Comparison of ENCODE assay signal across 7 mouse cellular contexts in the genomic region with DNA sequence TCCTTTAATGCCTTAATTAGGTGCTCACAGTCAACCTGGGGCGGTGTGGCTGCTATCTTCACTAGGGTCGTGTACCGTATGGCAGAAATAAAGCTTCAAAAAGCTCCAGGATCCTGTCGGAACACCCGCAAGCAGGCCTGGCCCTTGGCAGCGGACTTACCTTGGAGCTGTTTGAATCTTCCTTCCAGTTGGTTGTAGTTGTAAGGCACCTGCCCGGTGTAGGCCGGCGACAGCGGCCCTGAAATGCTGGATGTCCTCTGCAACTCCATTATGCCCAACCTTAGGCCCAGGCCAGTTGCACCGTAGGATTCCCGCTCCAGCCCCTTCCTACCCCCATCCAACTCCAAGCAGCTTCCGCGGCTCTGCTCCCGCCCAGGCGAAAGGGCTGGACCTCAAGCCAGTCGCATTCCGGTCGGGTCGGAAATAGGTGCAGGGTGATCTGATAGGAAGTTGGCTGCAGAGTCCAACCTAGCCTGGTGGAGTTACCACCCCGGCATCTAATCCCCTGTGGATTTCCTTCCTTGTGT.
DNase-seq lines count a peak whose midpoint lies in the region; ATAC-seq lines count a peak whose summit lies in the region.

No protein-coding gene starts in this region.

- no peaks in the 10 kb centered on the region for H3K9me3 ChIP-seq in forebrain, embryonic 16.5 days (ENCODE audit: control insufficient read depth, low read length)
- H3K9me3 ChIP-seq in hindbrain, embryonic 14.5 days (ENCODE audit: control insufficient read depth, low read length): no peaks in the 10 kb centered on the region
- no peaks in the 10 kb centered on the region for H3K9me3 ChIP-seq in liver, embryonic 15.5 days (replicated peaks)
- H3K9me3 ChIP-seq in neural tube, embryonic 11.5 days (ENCODE audit: control insufficient read depth, low read length): no peaks in the 10 kb centered on the region

- H3K36me3 ChIP-seq in forebrain, embryonic 16.5 days (ENCODE audit: control insufficient read depth, insufficient read depth): 0 out of 2 replicates have a peak, but pooled peaks cover 5% of the 10 kb centered on the region
- 0 out of 2 replicates have a peak, but pooled peaks cover 7% of the 10 kb centered on the region for H3K36me3 ChIP-seq in hindbrain, embryonic 14.5 days (replicated peaks; ENCODE audit: control insufficient read depth, insufficient read depth)
- no peaks in the 10 kb centered on the region for H3K36me3 ChIP-seq in liver, embryonic 15.5 days (replicated peaks)
- no peaks in the 10 kb centered on the region for H3K36me3 ChIP-seq in neural tube, embryonic 11.5 days (ENCODE audit: control insufficient read depth, insufficient read depth, low read length)

- H3K27ac ChIP-seq in forebrain, embryonic 16.5 days (ENCODE audit: low read length): no peak overlapping the region
- peak overlapping the region; percentile 77 for H3K27ac ChIP-seq in hindbrain, embryonic 14.5 days
- H3K27ac ChIP-seq in liver, embryonic 15.5 days (replicated peaks): peak overlapping the region; percentile 79
- H3K27ac ChIP-seq in neural tube, embryonic 11.5 days (ENCODE audit: low read depth, low read length): no peak overlapping the region; the same call in 1 of the 2 replicates

- peak overlapping the region; percentile 53 for H3K9ac ChIP-seq in forebrain, embryonic 16.5 days (replicated peaks; ENCODE audit: low read depth, low read length)
- peak overlapping the region; percentile 64 for H3K9ac ChIP-seq in hindbrain, embryonic 14.5 days
- H3K9ac ChIP-seq in liver, embryonic 15.5 days: peak overlapping the region; percentile 40
- H3K9ac ChIP-seq in neural tube, embryonic 11.5 days (ENCODE audit: low read length): peak overlapping the region; percentile 68

- H3K4me1 ChIP-seq in forebrain, embryonic 16.5 days (replicated peaks; ENCODE audit: control insufficient read depth, insufficient read depth, low read length): peaks cover 10% of the 10 kb centered on the region
- H3K4me1 ChIP-seq in hindbrain, embryonic 14.5 days (replicated peaks; ENCODE audit: control insufficient read depth, insufficient read depth, low read length): peaks cover 17% of the 10 kb centered on the region
- H3K4me1 ChIP-seq in liver, embryonic 15.5 days (replicated peaks): peaks cover 29% of the 10 kb centered on the region
- H3K4me1 ChIP-seq in neural tube, embryonic 11.5 days (ENCODE audit: control insufficient read depth, insufficient read depth, low read length): peaks cover 9% of the 10 kb centered on the region; the same call in 1 of the 2 replicates

- H3K4me3 ChIP-seq in forebrain, embryonic 16.5 days (replicated peaks; ENCODE audit: low read length): peak overlapping the region; percentile 49
- H3K4me3 ChIP-seq in hindbrain, embryonic 14.5 days (replicated peaks; ENCODE audit: low read length): peak overlapping the region; percentile 52
- H3K4me3 ChIP-seq in liver, embryonic 15.5 days (replicated peaks): peak overlapping the region; percentile 59
- peak overlapping the region; percentile 42 for H3K4me3 ChIP-seq in neural tube, embryonic 11.5 days (ENCODE audit: low read depth, low read length)

- 1% methylated on average over 21 of the region's 21 CpGs for WGBS in forebrain, embryonic 16.5 days
- WGBS in hindbrain, embryonic 14.5 days: 2% methylated on average over 21 of the region's 21 CpGs
- under 1% methylated on average over 21 of the region's 21 CpGs for WGBS in liver, embryonic 15.5 days (ENCODE audit: insufficient replicate concordance)
- WGBS in neural tube, embryonic 11.5 days: 0% methylated on average over 21 of the region's 21 CpGs

- no peaks in the 10 kb centered on the region for H3K27me3 ChIP-seq in forebrain, embryonic 16.5 days (replicated peaks; ENCODE audit: control insufficient read depth, insufficient read depth, low read length)
- no peaks in the 10 kb centered on the region for H3K27me3 ChIP-seq in hindbrain, embryonic 14.5 days (ENCODE audit: control insufficient read depth, insufficient read depth, low read length)
- peaks cover 53% of the 10 kb centered on the region for H3K27me3 ChIP-seq in liver, embryonic 15.5 days
- no peaks in the 10 kb centered on the region for H3K27me3 ChIP-seq in neural tube, embryonic 11.5 days (ENCODE audit: control insufficient read depth, insufficient read depth, low read length)

- ATAC-seq in cerebellum, adult (ENCODE audit: insufficient number of reproducible peaks, low FRiP score, low TSS enrichment): peak; percentile 59
- peak; percentile 50 for ATAC-seq in forebrain, embryonic 16.5 days
- peak; percentile 61 for ATAC-seq in hindbrain, embryonic 14.5 days (ENCODE audit: low FRiP score)
- ATAC-seq in liver, embryonic 15.5 days (ENCODE audit: insufficient read depth): peak; percentile 73
- peak; percentile 71 for ATAC-seq in neural tube, embryonic 11.5 days (ENCODE audit: insufficient read depth, low FRiP score, low TSS enrichment)

- peak overlapping the region; percentile 81 for H3K4me2 ChIP-seq in forebrain, embryonic 16.5 days (ENCODE audit: low read length)
- peak overlapping the region; percentile 90 for H3K4me2 ChIP-seq in hindbrain, embryonic 14.5 days (replicated peaks)
- peak overlapping the region; percentile 69 for H3K4me2 ChIP-seq in liver, embryonic 15.5 days
- H3K4me2 ChIP-seq in neural tube, embryonic 11.5 days (ENCODE audit: low read depth): peak overlapping the region; percentile 88

- peak; percentile 73 for DNase-seq in Muller cell, postnatal 12 days (ENCODE audit: inconsistent ontology term)
- DNase-seq in hindbrain, embryonic 14.5 days (ENCODE audit: low spot score): peak; percentile 34
- peak; percentile 67 for DNase-seq in neural tube, embryonic 11.5 days (ENCODE audit: low spot score)
- DNase-seq in thymus, postnatal 0 days (ENCODE audit: low spot score): peak; percentile 38

Comparison
In these comparisons a context has a peak if more than half of its experiments do, and no peak if none do; other contexts are left out.
1. H3K27ac ChIP-seq: peak in hindbrain, embryonic 14.5 days (single experiment) and liver, embryonic 15.5 days (single experiment); none in forebrain, embryonic 16.5 days (single experiment) and neural tube, embryonic 11.5 days (single experiment).
2. Peak in every context shown above with its lines, with median percentiles within 50 percentile points of each other: DNase-seq, ATAC-seq, H3K4me2 ChIP-seq, H3K4me3 ChIP-seq and H3K9ac ChIP-seq.